Mouse (Mus musculus) macrophage (primary cell): ENCODE results near the gene Ccdc81. TPM values are rescaled to one million over a fixed set of nuclear protein-coding genes. Genes with fewer than 3 reads are reported as not detected.

ENCODE experiments used
- H3K27ac ChIP-seq: fragments of 350-480 bp; formaldehyde crosslinking; 2 replicates; pipeline ENCODE4 v1.9.0; 2021
- H3K36me3 ChIP-seq: fragments of 350-480 bp; formaldehyde crosslinking; 2 replicates; pipeline ENCODE4 v1.9.0; 2021; ENCODE audit errors: inconsistent target
- H3K4me3 ChIP-seq: fragments of 350-480 bp; formaldehyde crosslinking; 2 replicates; pipeline ENCODE4 v1.9.0; 2021; ENCODE audit errors: inconsistent target
- H3K79me2 ChIP-seq: fragments of 350-480 bp; formaldehyde crosslinking; 2 replicates; pipeline ENCODE4 v1.9.0; 2021; ENCODE audit errors: inconsistent target
- whole genome bisulfite sequencing: methylation state at CpG from one replicate; pipeline ENCODE4 v1.1.7; 2026; ENCODE audit warnings: inconsistent platforms; ENCODE audit not compliant: missing documents; 5-methylcytosine and 5-hydroxymethylcytosine counted together
- polyA plus RNA-seq: library from polyadenylated mRNA; stranded (reverse); fragments of 250-400 nt; gene quantifications from 3 replicates; pipeline ENCODE4 v1.2.4, GENCODE M21; 2018; ENCODE audit warnings: inconsistent platforms

Gene Ccdc81
- polyA plus RNA-seq, 1 experiment from 2014 or later, result not detected

DNA sequence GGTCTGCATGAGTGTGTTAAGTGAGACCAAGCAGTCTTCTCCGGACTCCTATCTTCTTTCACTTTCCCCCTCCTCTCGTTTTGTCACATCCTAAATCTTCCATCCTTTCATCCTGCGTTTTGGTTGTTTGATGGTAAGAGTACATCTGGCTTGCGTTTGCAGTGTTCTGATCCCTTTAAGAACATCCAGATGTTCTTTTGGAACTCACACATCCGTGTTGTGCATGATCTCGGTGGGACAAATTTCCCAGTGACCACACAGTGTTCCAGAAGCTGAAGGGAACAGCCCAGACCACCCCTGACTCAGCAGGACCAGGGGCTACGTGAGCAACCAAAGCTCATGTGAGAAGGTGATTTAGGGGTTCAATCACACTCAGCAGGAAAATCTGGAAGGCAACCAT lies 5.0 kb upstream of the Ccdc81 start:
- 82% methylated on average over 7 of the region's 7 CpGs for WGBS
- Histone ChIP-seq H3K36me3 (no peaks in the 10 kb centered on the region), H3K79me2 (no peaks in the 10 kb centered on the region), H3K4me3 (no peak overlapping the region), H3K27ac (no peak overlapping the region)

GRCm38 (mm10) chr7:89907950-89908349 lies 4.5 kb upstream of the Ccdc81 start:
- no peaks in the 10 kb centered on the region for H3K79me2 ChIP-seq
- no peaks in the 10 kb centered on the region for H3K36me3 ChIP-seq
- WGBS, result 35% methylated on average over 8 of the region's 8 CpGs
- H3K4me3 ChIP-seq, result no peak overlapping the region
- no peak overlapping the region for H3K27ac ChIP-seq

DNA sequence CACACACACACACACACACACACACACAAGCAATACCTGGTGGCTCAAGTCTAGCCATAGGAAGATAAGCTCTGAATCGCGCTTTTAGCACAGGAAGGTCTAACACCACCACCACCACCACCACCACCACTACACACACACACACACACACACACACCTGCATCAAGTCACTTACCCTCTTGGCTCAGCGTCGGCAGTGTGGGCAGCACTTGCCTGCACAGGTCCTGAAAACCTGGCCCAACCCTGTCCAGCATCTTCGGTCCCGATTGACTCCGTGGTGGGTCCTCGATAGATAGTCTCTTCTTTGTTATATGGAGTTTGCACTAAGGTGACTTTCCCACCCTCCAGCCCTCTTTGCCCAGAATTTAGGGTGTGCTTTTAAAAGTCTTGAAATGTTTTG lies 422 bp downstream of the Ccdc81 start:
- H3K4me3 ChIP-seq, result no peak overlapping the region
- H3K36me3 ChIP-seq, result no peaks in the 10 kb centered on the region
- WGBS, result 84% methylated on average over 6 of the region's 8 CpGs
- H3K79me2 ChIP-seq, result no peaks in the 10 kb centered on the region
- H3K27ac ChIP-seq, result no peak overlapping the region

DNA sequence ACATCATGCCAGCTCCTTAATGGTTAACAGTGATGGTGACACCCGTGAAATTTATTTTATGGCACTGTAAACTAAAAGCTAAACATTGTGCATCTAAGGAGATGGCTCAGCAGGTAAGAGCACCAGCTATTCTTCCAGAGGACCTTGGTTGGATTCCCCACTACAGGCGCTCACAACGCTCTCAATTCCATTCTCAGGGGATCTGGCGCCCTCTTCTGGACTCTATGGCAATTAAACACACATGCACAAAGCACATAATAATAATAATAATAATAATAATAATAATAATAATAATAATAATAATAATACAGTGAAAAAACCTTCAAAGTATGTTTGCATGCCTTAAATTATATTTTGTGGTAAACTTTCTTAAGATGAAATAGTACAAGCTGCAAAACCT lies 11.6 kb downstream of the Ccdc81 start:
- Histone ChIP-seq H3K79me2 (no peaks in the 10 kb centered on the region), H3K4me3 (no peak overlapping the region), H3K27ac (no peak overlapping the region), H3K36me3 (no peaks in the 10 kb centered on the region)
- WGBS, result 68% methylated on average over 4 of the region's 4 CpGs

- 88% methylated on average over 5 of the region's 5 CpGs for WGBS
- no peaks in the 10 kb centered on the region for H3K79me2 ChIP-seq
- no peak overlapping the region for H3K4me3 ChIP-seq
- H3K27ac ChIP-seq, result no peak overlapping the region
- no peaks in the 10 kb centered on the region for H3K36me3 ChIP-seq
Measured at GRCm38 (mm10) chr7:89891412-89891811, 12.0 kb downstream of the Ccdc81 start.

GRCm38 (mm10) chr7:89884551-89884950 lies 18.9 kb downstream of the Ccdc81 start:
- H3K27ac ChIP-seq, result no peak overlapping the region
- WGBS, result 67% methylated on average over 3 of the region's 3 CpGs
- H3K4me3 ChIP-seq, result no peak overlapping the region
- no peaks in the 10 kb centered on the region for H3K79me2 ChIP-seq
- H3K36me3 ChIP-seq, result no peaks in the 10 kb centered on the region

- H3K4me3 ChIP-seq, result no peak overlapping the region
- 31% methylated on average over 1 of the region's 1 CpGs for WGBS
- no peaks in the 10 kb centered on the region for H3K79me2 ChIP-seq
- no peaks in the 10 kb centered on the region for H3K36me3 ChIP-seq
- H3K27ac ChIP-seq, result no peak overlapping the region
Measured at GRCm38 (mm10) chr7:89879686-89880085, 23.7 kb downstream of the Ccdc81 start.

- no peaks in the 10 kb centered on the region for H3K79me2 ChIP-seq
- WGBS, result 63% methylated on average over 5 of the region's 5 CpGs
- no peak overlapping the region for H3K4me3 ChIP-seq
- no peaks in the 10 kb centered on the region for H3K36me3 ChIP-seq
- no peak overlapping the region for H3K27ac ChIP-seq
Measured at GRCm38 (mm10) chr7:89867221-89867620, 36.2 kb downstream of the Ccdc81 start.

DNA sequence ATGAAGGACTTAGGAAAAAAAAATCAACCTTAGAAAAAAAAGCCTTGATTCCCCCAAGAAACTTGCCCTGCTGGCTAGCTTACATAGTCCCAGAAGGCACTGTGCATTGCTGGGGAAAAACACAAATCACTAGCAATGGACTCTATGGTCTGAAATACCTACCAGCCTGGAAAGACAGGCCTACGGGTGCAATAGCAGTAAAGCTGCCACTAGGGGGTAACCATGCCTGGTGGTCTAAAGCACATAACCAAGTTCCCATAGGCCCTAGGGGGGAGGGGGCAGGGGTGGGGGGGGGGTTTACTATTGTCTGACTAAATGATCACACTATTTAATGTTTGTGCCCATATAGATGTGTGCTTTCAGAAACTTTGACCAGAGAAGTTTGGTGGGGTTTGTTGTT lies 38.7 kb downstream of the Ccdc81 start:
- H3K79me2 ChIP-seq, result no peaks in the 10 kb centered on the region
- no peak overlapping the region for H3K4me3 ChIP-seq
- no peak overlapping the region for H3K27ac ChIP-seq
- WGBS, result 82% methylated on average over 1 of the region's 1 CpGs
- no peaks in the 10 kb centered on the region for H3K36me3 ChIP-seq

- H3K79me2 ChIP-seq, result no peaks in the 10 kb centered on the region
- H3K27ac ChIP-seq, result no peak overlapping the region
- no peaks in the 10 kb centered on the region for H3K36me3 ChIP-seq
- no peak overlapping the region for H3K4me3 ChIP-seq
- WGBS, result 83% methylated on average over 16 of the region's 17 CpGs
Measured at GRCm38 (mm10) chr7:89856440-89857217, 46.8 kb downstream of the Ccdc81 start.

GRCm38 (mm10) chr7:89855196-89855595 lies 48.2 kb downstream of the Ccdc81 start:
- WGBS, result 86% methylated on average over 1 of the region's 1 CpGs
- no peak overlapping the region for H3K27ac ChIP-seq

DNA sequence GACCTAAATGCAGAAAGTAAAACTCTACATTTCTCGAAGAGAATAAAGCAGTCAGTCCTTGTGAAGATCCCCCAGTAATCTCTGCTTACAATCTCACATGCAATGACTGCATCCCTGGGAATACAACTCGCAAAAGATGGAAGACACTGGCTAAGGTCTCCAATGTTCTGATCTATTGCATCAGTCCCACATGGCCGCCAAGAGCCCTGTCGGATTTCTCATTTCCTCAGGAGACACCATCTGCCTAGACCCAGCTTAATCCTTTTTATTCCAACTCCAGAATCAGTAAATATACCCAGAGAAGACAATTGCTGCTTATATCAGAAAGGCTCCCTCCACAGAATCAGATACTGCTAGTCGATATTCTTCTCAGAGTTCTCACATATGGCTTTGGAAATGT lies 50.3 kb downstream of the Ccdc81 start:
- no peak overlapping the region for H3K4me3 ChIP-seq
- 84% methylated on average over 5 of the region's 5 CpGs for WGBS
- H3K36me3 ChIP-seq, result no peaks in the 10 kb centered on the region
- H3K79me2 ChIP-seq, result no peaks in the 10 kb centered on the region
- H3K27ac ChIP-seq, result no peak overlapping the region

More at GRCm38 (mm10) chr7:89855196-89855595, 48.2 kb downstream of the Ccdc81 start:
- Histone ChIP-seq H3K4me3 (no peak overlapping the region), H3K36me3 (no peaks in the 10 kb centered on the region), H3K79me2 (no peaks in the 10 kb centered on the region)

DNA sequence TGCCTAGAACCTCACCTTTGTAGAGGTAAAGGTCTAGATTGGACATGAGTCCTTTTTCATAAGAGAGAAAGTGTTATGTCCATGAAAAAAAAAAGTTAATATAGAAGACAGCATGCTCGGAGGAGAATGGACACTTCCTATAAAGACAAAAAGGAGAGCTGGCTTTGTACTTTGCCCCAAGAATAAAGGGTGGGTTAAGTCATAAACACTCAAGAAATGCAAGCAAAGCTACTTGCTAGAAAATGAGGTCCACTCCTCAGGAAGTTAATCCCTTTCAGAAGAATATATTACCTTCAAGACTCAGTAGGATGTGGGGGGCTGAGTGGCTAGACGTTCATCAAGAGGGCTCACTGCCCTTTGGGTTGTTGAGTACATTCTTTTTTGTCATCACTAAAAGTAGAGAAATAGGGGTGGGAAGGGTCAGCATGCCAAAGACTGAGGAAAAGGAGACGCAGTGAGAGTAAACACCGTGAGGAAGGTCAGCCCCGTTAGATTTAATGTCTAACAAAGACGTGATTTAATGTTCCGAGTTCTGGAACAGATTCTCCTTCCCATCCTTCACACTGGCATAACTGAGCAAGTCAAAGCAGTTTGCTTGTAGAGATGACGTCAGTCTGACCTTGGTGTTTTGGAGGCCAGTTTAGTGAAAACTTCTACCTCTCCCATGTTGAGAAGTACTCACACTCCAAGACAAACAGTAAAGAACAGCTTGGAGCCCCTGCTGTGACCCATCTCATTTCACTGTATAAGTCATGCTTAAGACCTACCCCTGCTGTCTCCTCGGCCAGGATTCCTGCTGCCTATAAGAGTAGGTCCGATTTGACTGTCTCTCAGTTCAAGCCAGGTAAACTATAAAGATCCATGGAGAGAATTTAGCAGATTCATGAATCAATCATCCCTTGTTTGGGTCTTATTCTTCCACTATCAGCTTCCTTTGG lies 51.0 kb downstream of the Ccdc81 start:
- Histone ChIP-seq H3K36me3 (no peaks in the 10 kb centered on the region), H3K4me3 (no peak overlapping the region), H3K79me2 (no peaks in the 10 kb centered on the region), H3K27ac (no peak overlapping the region)
- 86% methylated on average over 10 of the region's 10 CpGs for WGBS

GRCm38 (mm10) chr7:89850510-89850909 lies 52.9 kb downstream of the Ccdc81 start:
- Histone ChIP-seq H3K27ac (no peak overlapping the region), H3K79me2 (no peaks in the 10 kb centered on the region), H3K4me3 (no peak overlapping the region), H3K36me3 (no peaks in the 10 kb centered on the region)
- 79% methylated on average over 3 of the region's 3 CpGs for WGBS

- Histone ChIP-seq H3K36me3 (no peaks in the 10 kb centered on the region), H3K4me3 (no peak overlapping the region), H3K27ac (no peak overlapping the region), H3K79me2 (no peaks in the 10 kb centered on the region)
- WGBS, result 82% methylated on average over 4 of the region's 4 CpGs
Measured at GRCm38 (mm10) chr7:89845669-89846068, 57.8 kb downstream of the Ccdc81 start.
